Comparison of ENCODE assay signal across 9 mouse cellular contexts in the genomic region with DNA sequence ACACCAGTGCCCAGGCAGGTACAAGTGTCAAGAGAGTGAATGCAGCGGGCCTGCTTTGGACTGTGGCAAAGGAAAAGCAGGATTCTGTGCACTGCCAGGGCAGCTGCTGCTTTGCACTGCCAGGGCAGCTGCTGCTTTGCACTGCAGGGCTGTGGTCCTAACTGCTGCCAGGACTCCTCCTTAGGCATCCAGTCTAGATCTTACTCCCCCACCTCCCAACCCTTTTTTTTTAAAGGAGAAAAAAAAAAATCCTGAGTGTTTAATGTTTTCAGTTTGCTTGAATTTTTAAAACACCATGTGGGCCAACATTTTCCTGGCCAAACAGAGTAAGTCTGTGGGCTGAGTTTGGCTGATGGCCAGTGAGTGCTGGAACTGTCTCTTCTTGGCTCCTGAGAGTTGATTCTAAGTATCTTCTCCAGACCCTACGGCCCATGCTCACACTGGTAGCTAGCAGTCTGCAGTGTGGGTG. TPM values are rescaled to one million over a fixed set of nuclear protein-coding genes. Genes with fewer than 3 reads are reported as not detected.
DNase-seq lines count a peak whose midpoint lies in the region; ATAC-seq and TF ChIP-seq lines count a peak whose summit lies in the region.
"Had no signal": no experiment of that assay in that cellular context is flagged by ENCODE, and none has a peak within 500 bp of the region (broad histone marks: within the 10 kb centered on the region; RNA-seq: fewer than 3 reads in every experiment).

No protein-coding gene starts in this region.

- H3K36me3 ChIP-seq in intestine, embryonic 14.5 days (ENCODE audit: control insufficient read depth, insufficient read depth, low read length), result no peaks in the 10 kb centered on the region
- H3K36me3 ChIP-seq in intestine, postnatal 0 days (ENCODE audit: control insufficient read depth, insufficient read depth), result no peaks in the 10 kb centered on the region
- no peaks in the 10 kb centered on the region for H3K36me3 ChIP-seq in stomach, postnatal 0 days (ENCODE audit: control insufficient read depth, insufficient read depth, low read length)
- H3K36me3 ChIP-seq: embryonic facial prominence, embryonic 12.5 days had no signal

- peaks cover 29% of the 10 kb centered on the region for H3K4me1 ChIP-seq in intestine, embryonic 14.5 days (replicated peaks; ENCODE audit: control insufficient read depth, insufficient read depth, low read length)
- 0 out of 2 replicates have a peak, but pooled peaks cover 3% of the 10 kb centered on the region for H3K4me1 ChIP-seq in intestine, postnatal 0 days (replicated peaks; ENCODE audit: control insufficient read depth, insufficient read depth, low read length)
- 0 out of 2 replicates have a peak, but pooled peaks cover 2% of the 10 kb centered on the region for H3K4me1 ChIP-seq in stomach, postnatal 0 days (replicated peaks; ENCODE audit: control insufficient read depth, insufficient read depth)

- no peak for TF ChIP-seq EP300 in stomach, postnatal 0 days (optimal IDR thresholded peaks at IDR 0.05)

- no peak overlapping the region for H3K9ac ChIP-seq in intestine, embryonic 14.5 days (ENCODE audit: low read length)
- no peak overlapping the region for H3K9ac ChIP-seq in intestine, postnatal 0 days (ENCODE audit: low read depth, low read length)
- no peak overlapping the region for H3K9ac ChIP-seq in stomach, postnatal 0 days (ENCODE audit: low read length)
- H3K9ac ChIP-seq: embryonic facial prominence, embryonic 12.5 days had no signal

- WGBS in intestine, embryonic 14.5 days, result 32% methylated on average over 2 of the region's 2 CpGs
- WGBS in intestine, postnatal 0 days, result 61% methylated on average over 2 of the region's 2 CpGs
- WGBS in stomach, postnatal 0 days, result 48% methylated on average over 2 of the region's 2 CpGs

- TF ChIP-seq CTCF in intestine, postnatal 0 days (IDR thresholded peaks at IDR 0.05; ENCODE audit: low read depth), result no peak
- no peak for TF ChIP-seq CTCF in stomach, postnatal 0 days (IDR thresholded peaks at IDR 0.05; ENCODE audit: low read depth)

- H3K27me3 ChIP-seq in intestine, embryonic 14.5 days (replicated peaks; ENCODE audit: control insufficient read depth, insufficient read depth, low read length), result no peaks in the 10 kb centered on the region
- H3K27me3 ChIP-seq in intestine, postnatal 0 days (replicated peaks; ENCODE audit: control insufficient read depth, insufficient read depth, low read length), result no peaks in the 10 kb centered on the region
- H3K27me3 ChIP-seq in stomach, postnatal 0 days (ENCODE audit: control insufficient read depth, insufficient read depth, low read length), result no peaks in the 10 kb centered on the region
- H3K27me3 ChIP-seq: embryonic facial prominence, embryonic 12.5 days had no signal

- no peak overlapping the region for H3K4me2 ChIP-seq in intestine, embryonic 14.5 days (ENCODE audit: low read length)
- no peak overlapping the region for H3K4me2 ChIP-seq in intestine, postnatal 0 days (replicated peaks; ENCODE audit: low read depth)
- no peak overlapping the region for H3K4me2 ChIP-seq in stomach, postnatal 0 days (replicated peaks; ENCODE audit: low read depth)
- H3K4me2 ChIP-seq: embryonic facial prominence, embryonic 12.5 days had no signal

- no peak for ATAC-seq in intestine, embryonic 14.5 days (replicated peaks; ENCODE audit: low FRiP score, low TSS enrichment, low read depth)
- no peak for ATAC-seq in intestine, postnatal 0 days
- peak; percentile 53; the same call in 1 of the 2 replicates for ATAC-seq in stomach, postnatal 0 days (ENCODE audit: low FRiP score, low TSS enrichment)
- ATAC-seq in erythroblast, adult 5-6 weeks (replicated peaks; ENCODE audit: low FRiP score, poor library complexity, severe bottlenecking), result no peak

- DNase-seq in intestine, embryonic 14.5 days (ENCODE audit: low spot score), result no peak
- peak; percentile 78 to 82 for DNase-seq in cerebellum, postnatal 10 days
- DNase-seq in heart, adult 9 months (ENCODE audit: low spot score in 2 of 2), result peak; percentile 30 to 50
- peak; percentile 76 for DNase-seq in kidney, postnatal 10 days
- peak; percentile 69 for DNase-seq in lung, postnatal 14 days
- peak; percentile 46 for DNase-seq in stomach, postnatal 0 days (ENCODE audit: low spot score)

- peak overlapping the region; percentile 75 for H3K27ac ChIP-seq in intestine, embryonic 14.5 days (ENCODE audit: low read depth)
- no peak overlapping the region for H3K27ac ChIP-seq in intestine, postnatal 0 days (ENCODE audit: low read depth, low read length)
- no peak overlapping the region; the same call in 1 of the 2 replicates for H3K27ac ChIP-seq in stomach, postnatal 0 days (replicated peaks)
- H3K27ac ChIP-seq: embryonic facial prominence, embryonic 12.5 days had no signal

- no peaks in the 10 kb centered on the region for H3K9me3 ChIP-seq in intestine, embryonic 14.5 days (ENCODE audit: control insufficient read depth, low read length)
- no peaks in the 10 kb centered on the region for H3K9me3 ChIP-seq in intestine, postnatal 0 days (ENCODE audit: control insufficient read depth)
- no peaks in the 10 kb centered on the region for H3K9me3 ChIP-seq in stomach, postnatal 0 days (ENCODE audit: control insufficient read depth, low read length)
- H3K9me3 ChIP-seq: embryonic facial prominence, embryonic 12.5 days had no signal

- H3K4me3 ChIP-seq in intestine, embryonic 14.5 days (ENCODE audit: low read depth, low read length), result no peak overlapping the region
- H3K4me3 ChIP-seq in intestine, postnatal 0 days (ENCODE audit: low read depth, low read length), result no peak overlapping the region
- H3K4me3 ChIP-seq in stomach, postnatal 0 days (ENCODE audit: low read depth, low read length), result no peak overlapping the region
- H3K4me3 ChIP-seq: embryonic facial prominence, embryonic 12.5 days had no signal

RNA-seq across cellular contexts. Expression of gene BC052040, which starts 11.2 kb away (rescaled TPM):
- polyA plus RNA-seq in intestine, embryonic 14.5 days (2014; fragmentation: Nextera tagmentation; extraction: Ambion mirVana), result 13.3 and 15.2 TPM in 2 replicates
- 4.6 and 4.7 TPM in 2 replicates for polyA plus RNA-seq in intestine, postnatal 0 days (2015; fragmentation: Nextera tagmentation; extraction: Ambion mirVana)
- polyA plus RNA-seq in stomach, postnatal 0 days (2015; fragmentation: Nextera tagmentation; extraction: Ambion mirVana), result 3.8 and 4.4 TPM in 2 replicates
- 2.9 and 5.6 TPM in 2 replicates for total RNA-seq in erythroblast, adult 5-6 weeks (2015; ENCODE audit: low replicate concordance)
- total RNA-seq in erythroblast, adult 5-6 weeks (2017; ENCODE audit: low replicate concordance), result 2.2 and 2.6 TPM in 2 replicates
